Mouse (Mus musculus) cerebellum, adult (tissue): ENCODE results near the gene Shroom3.

ENCODE experiments used
- ATAC-seq: cut with Nextera tagmentation; 2 replicates; pipeline ENCODE4 v1.9.2; 2017; ENCODE audit warnings: mild to moderate bottlenecking, moderate library complexity, mixed read lengths; ENCODE audit not compliant: insufficient number of reproducible peaks, low FRiP score, low TSS enrichment

Gene Shroom3

GRCm38 (mm10) chr5:92842417-92842816 is 159.2 kb downstream of the Shroom3 start:
- no peak for ATAC-seq

- ATAC-seq = no peak
These were observed 159.6 kb downstream of the Shroom3 start for GRCm38 (mm10) chr5:92842881-92843280.

- ATAC-seq = no peak
These were observed 160.9 kb downstream of the Shroom3 start for GRCm38 (mm10) chr5:92843850-92844785.

- no peak for ATAC-seq
These were observed 166.5 kb downstream of the Shroom3 start for GRCm38 (mm10) chr5:92849743-92850142.

GRCm38 (mm10) chr5:92850925-92851324 is 167.7 kb downstream of the Shroom3 start:
- no peak for ATAC-seq

- ATAC-seq = no peak
These were observed 171.7 kb downstream of the Shroom3 start for GRCm38 (mm10) chr5:92854983-92855382.

- ATAC-seq = no peak
These were observed 173.1 kb downstream of the Shroom3 start for GRCm38 (mm10) chr5:92856346-92856745.

GRCm38 (mm10) chr5:92857177-92857576 is 173.9 kb downstream of the Shroom3 start:
- ATAC-seq = no peak

- no peak for ATAC-seq
These were observed 174.9 kb downstream of the Shroom3 start for GRCm38 (mm10) chr5:92858104-92858503.

GRCm38 (mm10) chr5:92858576-92858975 is 175.3 kb downstream of the Shroom3 start:
- no peak for ATAC-seq

- no peak for ATAC-seq
These were observed 178.3 kb downstream of the Shroom3 start for GRCm38 (mm10) chr5:92861416-92862112.

- no peak for ATAC-seq
These were observed 181.9 kb downstream of the Shroom3 start for GRCm38 (mm10) chr5:92865090-92865489.

GRCm38 (mm10) chr5:92866546-92866945 is 183.3 kb downstream of the Shroom3 start:
- ATAC-seq = no peak

- no peak for ATAC-seq
These were observed 184.0 kb downstream of the Shroom3 start for GRCm38 (mm10) chr5:92867253-92867652.

GRCm38 (mm10) chr5:92868231-92868630 is 185.0 kb downstream of the Shroom3 start:
- no peak for ATAC-seq

- no peak for ATAC-seq
These were observed 187.8 kb downstream of the Shroom3 start for GRCm38 (mm10) chr5:92871048-92871447.

GRCm38 (mm10) chr5:92872182-92872581 is 188.9 kb downstream of the Shroom3 start:
- ATAC-seq = no peak

GRCm38 (mm10) chr5:92872991-92873390 is 189.8 kb downstream of the Shroom3 start:
- ATAC-seq = no peak

- ATAC-seq = no peak
These were observed 190.3 kb downstream of the Shroom3 start for GRCm38 (mm10) chr5:92873518-92873917.

GRCm38 (mm10) chr5:92875836-92876235 is 192.6 kb downstream of the Shroom3 start:
- no peak for ATAC-seq

GRCm38 (mm10) chr5:92877104-92877503 is 193.9 kb downstream of the Shroom3 start:
- no peak for ATAC-seq
